Mouse (Mus musculus) urinary bladder, postnatal 4 days (tissue): ENCODE data around the gene Tmem132c.
A peak's percentile ranks its signal among the peaks of the same experiment; 100 is the strongest.

ENCODE experiments used
- DNase-seq, 2 experiments: peaks; one replicate each; pipeline ENCODE4 v3.0.0; 2021 to 2022; ENCODE audit warnings: low spot score in 2 of 2

The Tmem132c gene

DNA sequence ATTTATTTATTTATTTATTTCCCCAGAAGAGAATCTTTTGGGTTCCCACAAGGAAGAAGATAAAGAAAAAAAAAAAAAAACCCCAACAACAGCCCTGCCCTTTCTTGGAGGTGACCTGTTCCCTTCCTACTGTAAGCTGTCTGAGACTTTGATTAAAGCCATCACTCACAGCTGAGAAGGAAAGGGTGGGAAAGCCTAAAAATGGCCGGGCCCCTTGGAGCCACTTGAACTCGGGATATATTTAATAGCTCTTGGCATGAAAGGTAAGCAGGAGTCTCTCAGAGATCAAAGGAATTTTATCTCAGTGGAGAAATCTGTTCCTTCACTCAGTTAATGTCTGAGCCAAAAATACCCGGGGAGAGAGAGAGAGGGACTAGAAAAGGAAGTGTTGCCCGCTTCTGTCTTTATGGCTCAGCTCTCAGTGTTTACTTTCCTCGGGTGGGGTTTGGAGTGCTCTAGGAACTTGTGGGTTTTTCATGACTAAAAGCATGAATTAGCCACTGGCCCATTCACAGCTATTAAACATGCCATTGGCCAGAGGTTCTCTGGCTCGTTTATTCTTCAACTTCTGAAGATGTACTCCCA lies 41.0 kb downstream of the Tmem132c start:
- no peak for DNase-seq

DNA sequence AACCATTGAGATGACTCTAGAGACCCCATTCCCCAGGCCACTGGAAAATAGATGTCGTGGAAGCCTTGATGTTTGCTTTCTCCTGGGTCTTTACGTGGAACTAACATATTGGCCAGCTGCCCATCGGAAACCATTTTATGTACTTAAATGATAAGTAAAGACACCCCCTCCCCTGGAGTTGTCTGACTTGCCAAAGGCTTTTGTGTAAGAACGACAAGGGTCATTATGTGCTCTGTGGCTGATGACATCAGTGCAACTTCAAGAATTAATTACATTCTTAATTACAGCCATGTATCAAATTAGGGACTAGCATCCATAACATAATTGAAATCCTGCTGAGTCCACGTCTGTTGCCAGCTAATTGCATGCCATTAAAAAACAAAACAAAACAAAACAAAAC lies 45.3 kb downstream of the Tmem132c start:
- DNase-seq, result no peak

DNA sequence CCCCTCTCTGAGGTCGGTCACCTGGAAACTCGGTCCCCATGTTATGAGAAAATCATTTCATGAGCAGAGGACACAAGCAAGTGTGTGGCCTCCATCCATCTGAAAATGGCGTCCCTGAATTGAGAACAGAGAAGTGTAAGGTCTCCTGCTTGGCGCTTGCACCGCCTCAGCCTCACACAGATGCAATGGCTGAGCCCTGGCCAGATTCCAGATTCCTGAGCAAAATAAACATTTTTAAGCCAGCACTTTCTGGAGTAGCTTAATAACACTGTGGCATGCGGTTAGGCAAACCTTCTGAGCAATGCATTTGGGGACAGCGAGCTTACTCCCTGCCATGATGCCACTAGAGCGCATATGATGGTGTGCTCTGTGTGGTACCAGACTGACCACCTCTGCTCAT lies 48.1 kb downstream of the Tmem132c start:
- no peak for DNase-seq

DNA sequence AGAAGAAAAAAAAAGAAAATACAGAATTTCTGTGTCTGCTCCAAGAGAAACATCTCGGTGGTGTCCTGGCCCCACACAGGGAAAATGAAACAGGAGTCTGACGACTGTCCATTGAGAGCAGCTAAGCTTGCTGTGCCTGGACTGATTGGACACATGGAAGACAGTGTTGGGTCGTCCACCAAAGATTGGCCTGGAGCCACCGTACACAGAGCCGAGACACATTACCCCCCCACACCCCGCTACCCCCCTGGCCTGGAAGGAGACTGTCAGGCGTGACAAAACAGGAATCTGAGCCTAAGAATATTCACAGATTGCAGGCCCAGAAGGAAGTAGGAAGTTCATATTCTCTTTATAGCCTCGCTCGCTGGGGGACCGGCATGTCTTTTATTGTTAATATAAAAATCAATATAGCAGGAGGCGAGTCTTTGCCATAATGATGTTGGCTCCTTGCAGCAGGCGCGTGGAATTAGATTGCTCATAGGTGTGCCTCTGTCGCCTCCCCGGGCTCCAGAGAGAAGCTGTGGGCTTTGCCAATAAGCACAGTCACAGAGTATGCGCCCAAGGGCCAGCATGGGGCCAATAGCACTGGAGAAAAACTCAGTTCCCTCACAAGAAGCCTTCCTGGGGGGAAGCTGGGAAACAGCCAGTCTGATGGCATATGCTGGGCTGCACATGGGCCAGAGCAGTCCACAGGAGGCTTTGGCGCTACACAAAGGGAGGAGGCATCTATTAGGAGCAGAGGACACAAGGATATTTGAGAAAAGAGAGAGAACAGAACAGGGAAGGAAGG lies 49.0 kb downstream of the Tmem132c start:
- no peak for DNase-seq

DNA sequence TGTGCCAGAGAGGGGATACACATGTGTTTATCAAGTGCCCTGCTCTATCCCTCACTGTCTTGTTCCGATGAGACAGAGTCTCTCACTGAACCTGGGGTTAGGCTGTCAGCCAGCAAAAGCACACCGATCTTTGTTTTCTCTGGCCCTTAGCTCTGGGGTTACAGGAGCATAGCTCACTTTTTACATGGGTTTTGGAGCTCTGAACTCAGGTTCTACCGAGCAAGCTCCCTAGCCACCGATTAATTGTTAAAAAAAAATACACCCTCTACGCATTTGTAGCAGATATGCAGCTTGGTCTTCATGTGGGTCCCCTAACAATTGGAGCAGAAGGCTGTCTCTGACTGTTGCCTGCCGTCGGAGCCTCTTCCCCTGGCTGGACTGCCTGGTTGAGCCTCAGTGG lies 50.0 kb downstream of the Tmem132c start:
- DNase-seq, result no peak

DNA sequence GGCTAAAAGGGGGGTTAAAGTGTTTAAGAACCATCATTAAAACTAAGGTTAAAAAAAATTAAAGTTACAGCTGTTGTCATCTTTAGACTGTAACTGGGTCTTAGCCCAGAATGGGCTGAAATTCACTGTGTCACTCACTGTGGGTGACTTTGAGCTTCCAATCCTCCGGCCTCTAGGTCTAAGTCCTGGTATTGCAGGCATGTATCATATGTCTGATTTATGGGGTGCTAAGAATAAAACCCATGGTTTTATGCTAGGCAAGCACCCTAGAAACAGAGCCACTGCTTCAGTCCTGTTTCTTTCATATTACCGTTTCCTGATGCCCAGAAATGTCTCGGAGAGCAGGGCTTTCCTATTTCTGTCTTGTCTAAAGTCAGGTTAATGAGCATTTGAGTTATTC lies 52.1 kb downstream of the Tmem132c start:
- no peak for DNase-seq

DNA sequence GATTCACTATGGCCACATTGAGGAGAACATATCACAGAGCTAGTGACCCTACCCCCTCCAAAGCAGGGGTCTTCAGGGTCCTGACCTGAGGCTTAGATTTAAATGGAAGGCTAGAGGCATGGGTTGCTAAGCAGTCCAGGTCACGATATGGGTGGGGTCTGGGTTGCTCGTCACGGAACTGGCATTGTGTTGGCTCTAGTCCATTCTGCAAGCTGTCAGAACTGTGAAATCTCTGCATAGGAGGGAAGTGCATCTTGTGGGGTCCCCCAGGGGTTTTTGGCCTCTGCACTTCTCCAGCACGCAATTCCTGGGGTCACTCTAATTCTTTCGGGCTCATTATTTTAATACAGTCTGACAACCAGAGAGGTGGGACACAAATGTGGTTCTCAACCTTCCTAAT lies 55.9 kb downstream of the Tmem132c start:
- DNase-seq, result no peak

DNA sequence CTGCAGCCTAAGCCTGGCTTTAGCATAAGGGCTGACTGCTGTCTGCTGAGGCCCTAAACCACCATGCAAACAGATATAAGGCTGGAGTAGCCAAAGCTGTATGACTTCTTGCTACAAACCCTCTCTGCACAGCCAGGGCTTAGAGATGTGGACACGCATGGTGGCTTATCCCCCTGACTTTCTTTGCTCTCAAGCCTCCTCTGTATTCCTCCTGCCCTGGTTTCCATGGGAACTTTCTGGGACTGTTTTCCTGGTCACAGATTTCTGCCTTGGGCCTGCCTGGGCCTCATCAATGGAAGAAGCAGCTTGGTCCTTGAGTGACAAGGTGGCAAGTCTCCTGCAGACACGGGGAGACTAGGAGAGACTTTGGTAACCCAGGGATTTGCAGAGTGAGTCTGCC lies 56.5 kb downstream of the Tmem132c start:
- no peak for DNase-seq

DNA sequence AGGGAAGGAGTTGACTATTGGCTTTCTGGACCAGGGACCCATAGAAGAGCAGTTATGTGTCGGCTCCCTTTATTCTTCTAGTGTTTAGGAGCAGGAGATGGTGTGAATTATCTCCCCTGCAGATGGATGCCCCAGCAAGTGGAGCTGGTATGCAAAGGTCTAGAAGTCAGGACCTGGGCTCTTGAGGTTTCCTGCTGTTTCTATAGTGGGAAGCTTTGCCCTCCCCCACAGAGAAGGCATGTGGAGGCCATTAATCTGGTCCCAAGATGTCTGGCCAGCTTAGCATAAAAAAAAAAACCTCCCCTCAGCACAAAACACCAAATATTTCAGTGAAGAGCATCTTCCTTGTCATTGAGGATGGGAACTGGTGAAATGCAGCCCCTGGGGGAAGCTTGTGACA lies 57.4 kb downstream of the Tmem132c start:
- DNase-seq, result no peak

DNA sequence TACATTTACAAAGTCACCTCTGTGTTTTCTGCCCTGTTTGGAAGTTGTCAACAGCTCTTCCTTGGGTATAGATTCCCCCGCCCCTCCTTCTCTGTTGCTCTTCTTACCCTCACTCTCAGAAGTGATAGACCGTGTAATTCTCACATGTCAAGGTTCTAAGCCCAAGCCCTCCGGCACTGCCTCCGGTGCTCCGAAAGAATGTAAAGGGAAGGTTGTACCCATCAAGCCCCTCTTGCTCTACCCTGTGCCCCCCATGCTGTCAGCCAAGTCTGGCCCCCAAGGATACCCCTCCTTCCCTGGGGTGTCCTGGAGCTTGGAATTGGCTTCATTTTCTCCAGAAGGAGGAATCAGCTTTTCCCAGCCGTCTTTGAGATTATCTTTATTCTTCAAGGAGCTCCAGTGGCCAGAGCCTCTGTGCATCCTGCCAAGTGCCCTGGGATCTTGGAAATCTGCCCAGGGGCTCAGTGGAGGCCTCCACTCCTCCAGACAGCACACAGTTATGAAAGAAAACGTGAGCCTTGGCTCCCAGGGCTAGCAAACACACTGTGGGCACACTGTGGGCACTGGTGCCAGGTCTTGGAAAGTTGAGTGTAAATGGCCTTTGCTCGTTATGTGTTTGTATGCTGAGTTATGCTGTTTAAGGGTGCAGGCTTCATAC lies 59.1 kb downstream of the Tmem132c start:
- peak; percentile 56 to 69 for DNase-seq

DNA sequence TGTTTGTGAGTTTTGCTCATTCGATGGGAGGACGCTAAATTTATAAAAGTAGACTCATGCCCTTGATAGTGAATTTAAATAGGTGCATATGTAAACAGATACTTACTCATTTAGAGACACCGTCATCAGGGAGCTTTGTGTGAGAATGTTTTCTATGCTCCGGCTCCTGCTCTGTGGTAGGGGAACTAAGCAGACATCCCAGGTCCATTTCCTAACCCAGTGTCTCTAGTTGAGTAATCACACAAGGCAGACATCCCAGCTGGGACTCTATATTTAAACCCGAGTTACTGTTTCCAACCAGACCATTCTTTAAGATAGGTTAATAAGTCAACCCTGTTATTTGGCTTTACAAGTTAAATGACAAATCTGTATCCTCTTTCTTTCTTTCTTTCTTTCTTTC lies 63.7 kb downstream of the Tmem132c start:
- no peak for DNase-seq

DNA sequence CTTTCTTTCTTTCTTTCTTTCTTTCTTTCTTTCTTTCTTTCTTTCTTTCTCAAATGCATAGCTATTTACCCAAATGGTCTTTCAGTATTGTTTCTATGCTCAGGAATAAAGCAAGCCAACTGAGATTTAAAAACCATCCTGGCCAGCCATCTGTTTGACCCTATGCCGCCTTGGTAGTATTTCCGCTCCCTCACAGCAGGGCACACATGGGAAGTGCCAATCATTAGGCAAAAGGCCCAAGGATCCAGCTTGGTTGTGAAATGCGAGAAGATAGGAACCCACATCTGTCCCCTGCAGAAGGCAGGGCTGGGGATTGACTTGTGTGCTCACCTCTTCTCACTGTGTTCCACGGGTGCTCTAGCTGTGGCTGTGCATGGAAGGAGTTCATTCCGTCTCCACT lies 64.1 kb downstream of the Tmem132c start:
- DNase-seq, result no peak

DNA sequence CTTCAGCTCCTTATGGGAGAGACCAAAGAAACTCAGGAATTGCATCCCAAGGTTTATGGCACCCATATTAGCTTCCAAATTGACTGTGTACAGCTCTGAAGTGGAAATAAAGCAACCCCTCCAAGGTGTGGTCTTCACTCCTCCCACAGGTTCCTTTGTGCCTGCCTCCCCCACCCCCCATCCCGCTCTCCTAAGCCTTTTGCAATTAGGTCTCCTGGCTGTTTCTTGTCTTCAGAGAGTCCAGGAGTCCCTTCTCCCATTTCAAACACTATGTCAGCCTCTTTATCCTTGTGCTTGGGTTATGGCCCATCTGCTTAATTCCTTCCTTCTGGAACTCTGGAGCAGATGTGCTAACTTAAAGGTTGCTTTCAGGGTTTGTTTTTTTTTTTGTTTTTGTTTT lies 65.1 kb downstream of the Tmem132c start:
- DNase-seq, result no peak

DNA sequence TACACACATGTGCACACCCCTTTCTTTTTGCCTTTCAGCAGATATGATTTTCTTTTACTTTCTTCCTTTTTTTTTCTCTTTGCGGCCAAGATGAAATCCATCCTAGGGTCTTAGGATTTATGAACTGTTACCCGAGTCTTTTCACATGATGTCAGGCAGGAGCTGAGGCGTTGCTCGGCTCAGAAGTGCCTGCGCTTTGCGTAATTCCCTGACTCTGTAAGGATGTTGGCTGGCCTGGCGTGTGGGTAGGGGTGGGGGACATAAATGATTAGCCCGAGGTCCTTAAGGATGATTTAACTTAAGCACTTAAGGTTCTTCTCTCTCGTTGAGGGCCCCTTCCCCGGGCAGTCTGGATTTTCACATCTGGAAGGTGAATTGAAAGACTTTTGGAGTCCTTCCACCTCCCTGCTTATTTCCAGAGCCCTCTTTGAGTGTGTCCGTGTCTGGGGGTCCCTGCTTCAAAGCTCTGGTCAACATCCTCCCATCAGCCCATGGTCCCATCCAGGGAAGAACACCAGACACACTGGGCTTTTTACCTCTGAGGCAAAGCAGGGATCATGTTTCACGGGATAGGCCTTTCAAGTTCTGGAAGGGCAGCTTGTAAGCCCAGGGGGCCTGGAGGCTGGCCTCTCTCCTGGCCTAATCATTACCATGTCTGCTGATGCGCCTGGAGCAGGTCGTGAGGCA lies 68.9 kb downstream of the Tmem132c start:
- no peak for DNase-seq

DNA sequence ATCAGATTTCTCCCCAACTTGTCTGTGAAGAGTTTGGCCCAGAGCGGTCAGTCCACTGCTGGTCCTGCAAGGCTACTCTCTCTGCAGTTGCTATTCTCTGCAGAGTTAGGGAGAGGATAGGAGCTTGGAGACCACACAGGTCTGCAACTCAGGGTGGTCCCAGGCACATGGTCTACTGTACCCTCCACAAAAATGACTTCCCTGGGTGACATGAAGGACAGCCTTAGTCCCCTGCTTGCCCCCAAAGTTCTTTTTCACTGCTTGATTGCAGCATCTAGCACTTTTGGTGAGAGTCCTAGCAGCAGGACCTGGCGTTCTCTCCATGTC lies 69.4 kb downstream of the Tmem132c start:
- no peak for DNase-seq

DNA sequence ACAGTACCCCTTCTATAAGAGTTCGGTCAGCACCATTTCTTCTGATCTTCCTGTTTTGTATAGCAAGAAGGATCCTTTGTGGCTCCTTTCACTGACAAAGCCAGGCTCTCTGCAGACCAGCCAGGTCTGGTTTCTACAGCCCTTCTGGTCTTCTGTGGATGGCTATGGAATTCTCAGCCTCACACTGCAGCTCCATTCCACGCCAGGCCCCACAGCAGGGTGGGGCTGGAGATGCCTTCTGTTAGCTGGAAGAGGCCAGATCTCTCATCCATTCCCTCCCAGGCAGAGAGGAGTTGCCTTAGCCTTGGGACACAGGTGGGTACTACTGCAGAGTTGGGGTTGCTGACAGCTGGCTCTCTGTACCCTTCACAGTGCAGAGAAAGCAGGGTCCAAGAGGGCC lies 72.0 kb downstream of the Tmem132c start:
- no peak for DNase-seq

DNA sequence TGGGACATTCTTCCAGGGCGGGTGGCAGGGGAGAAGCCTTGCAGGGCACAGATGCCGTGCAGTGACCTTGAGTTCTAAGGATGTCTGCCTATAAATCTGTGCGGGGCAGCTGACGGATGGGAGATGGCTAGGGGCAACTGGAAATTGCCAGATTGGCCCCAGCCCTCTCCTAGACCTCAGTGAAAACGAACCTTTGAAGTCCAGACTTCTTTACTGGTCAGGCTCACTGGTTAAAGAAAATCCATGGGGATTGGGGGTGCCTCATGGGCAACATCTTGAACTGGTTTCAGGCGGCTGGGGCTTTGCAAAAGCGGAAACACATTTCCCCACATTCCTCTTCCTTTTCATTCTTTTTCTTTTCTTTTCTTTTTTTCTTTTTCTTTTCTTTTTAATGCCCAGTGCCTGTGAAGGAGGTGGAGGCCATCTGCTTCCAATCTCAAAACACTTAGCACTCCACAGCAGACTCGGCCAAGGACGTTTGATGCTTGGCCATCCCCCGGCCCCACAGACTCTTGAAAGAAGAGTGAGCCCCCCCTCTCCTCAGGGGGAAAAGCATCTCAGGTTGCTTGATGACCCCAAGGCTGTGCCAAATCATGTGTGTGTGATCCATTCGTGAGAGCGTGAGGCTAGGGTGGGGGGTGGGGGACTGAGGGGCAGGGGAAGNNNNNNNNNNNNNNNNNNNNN lies 77.6 kb downstream of the Tmem132c start:
- DNase-seq, result no peak

DNA sequence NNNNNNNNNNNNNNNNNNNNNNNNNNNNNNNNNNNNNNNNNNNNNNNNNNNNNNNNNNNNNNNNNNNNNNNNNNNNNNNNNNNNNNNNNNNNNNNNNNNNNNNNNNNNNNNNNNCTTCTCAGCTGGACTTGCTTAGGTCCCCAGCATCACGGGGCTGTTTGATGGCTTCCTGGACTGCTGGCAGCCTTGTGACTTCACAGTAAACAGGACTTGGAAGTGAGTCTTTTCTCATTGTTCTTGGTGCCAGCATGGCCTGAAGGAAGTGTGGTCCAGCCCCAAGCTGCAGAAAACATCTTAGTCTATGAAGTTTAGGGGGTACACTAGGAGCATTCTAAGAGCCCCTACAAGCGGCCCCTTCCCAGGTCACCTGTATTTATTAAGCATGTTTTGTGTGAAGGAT lies 83.0 kb downstream of the Tmem132c start:
- DNase-seq, result no peak

DNA sequence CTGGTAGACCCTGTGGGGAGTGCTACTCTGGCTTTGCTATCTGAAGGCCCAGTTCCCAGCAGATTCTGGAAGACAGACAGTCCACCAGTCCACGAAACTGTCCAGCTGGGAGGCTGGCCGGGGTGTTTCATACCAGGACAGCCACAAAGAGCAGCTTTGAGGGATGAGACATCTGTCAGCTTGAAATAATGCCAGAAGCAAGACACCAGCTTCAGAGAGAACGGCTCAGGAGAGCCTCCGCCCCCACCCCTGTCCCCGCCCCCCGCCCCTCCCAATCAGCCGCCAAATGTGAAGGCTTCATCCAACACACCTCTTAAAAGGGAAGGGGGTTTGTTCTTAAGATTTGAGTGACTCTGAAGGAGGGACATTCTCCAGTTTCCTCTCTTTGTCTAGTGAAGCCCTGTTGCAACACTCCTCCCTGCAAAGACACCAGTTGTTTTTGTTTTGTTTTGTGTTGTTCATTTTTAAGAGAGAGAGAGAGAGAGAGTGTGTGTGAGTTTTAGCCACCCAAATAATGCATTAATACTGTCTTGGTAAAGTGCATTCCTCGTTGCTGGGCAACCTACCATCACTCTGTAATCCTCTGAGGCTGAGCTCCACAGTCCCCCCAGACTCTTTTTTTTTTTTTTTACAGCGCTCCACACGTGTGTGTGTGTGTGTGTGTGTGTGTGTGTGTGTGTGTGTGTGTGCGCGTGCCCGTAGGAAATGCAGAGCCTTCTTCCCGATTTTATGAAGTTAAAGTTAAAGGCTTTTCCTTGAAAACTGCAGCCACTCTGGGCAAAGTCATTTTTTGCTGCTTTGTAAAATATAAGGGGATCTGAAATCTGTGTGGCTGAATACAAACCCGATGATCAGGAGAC lies 94.7 kb downstream of the Tmem132c start:
- DNase-seq, result peak in 1 of 2 experiments; percentile 46

DNA sequence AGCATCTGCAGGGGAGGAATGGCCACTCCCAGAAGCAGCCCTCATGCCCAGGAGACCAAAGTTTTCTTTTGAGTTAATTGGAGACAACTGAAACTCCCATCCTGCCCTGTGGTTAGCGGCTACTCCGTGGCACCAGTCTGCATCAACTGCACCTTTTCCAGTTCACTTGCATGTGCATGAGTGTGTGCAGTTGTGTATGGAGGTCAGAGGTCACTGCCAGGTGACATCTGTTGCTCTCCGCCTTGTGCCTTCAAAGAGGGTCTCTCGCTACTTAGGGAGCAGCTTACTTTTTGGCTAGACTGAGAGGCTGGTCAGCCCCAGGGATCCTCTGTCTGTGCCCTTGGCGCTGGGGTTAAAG lies 95.3 kb downstream of the Tmem132c start:
- DNase-seq, result no peak

DNA sequence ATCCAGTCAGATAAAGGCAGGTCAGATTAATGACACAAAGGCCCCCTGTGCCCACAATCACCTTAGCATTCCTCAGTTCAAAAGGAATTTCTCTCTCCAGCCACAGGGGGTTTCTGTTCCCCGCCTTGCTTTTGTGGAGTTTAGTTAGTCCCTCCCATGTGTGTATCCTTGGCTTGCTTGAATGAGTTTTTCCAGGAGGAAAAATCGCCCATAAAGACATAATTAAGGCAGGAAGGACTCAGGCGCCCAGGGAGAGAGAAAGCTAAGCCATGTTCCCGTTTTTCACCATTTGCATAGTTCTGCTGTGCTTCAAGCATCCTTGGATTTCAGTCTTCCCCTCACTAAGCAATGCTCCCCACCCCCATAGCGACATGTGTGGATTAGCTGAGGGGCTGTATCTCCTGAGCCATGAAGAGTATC lies 97.4 kb downstream of the Tmem132c start:
- no peak for DNase-seq
